ENCODE assay signal across 21 mouse cellular contexts in the genomic region with DNA sequence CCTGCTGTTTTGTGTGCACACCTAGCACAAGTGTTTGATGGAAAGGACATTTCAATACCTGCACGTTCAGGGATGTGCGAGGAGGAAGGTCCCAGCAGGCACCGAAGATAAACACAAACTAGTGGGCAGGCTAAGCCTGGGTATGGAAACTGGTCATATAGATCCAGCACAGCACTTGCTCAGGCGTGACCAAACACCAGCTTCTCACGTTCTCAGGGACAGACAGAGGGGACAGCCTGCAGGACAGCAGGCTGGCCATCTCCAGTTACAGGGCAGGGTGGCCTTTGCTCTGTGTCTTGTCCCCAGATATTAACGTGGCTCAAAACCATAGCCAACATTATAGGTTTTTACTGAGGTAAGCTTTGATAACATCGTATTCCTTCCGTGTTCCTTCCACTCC.
DNase-seq lines count a peak whose midpoint lies in the region; ATAC-seq and TF ChIP-seq lines count a peak whose summit lies in the region.
"Had no signal": no experiment of that assay in that cellular context is flagged by ENCODE, and none has a peak within 500 bp of the region (broad histone marks: within the 10 kb centered on the region; RNA-seq: fewer than 3 reads in every experiment).

No protein-coding gene starts in this region.

- 0 out of 2 replicates have a peak, but pooled peaks cover 2% of the 10 kb centered on the region for H3K4me1 ChIP-seq in kidney, embryonic 15.5 days
- H3K4me1 ChIP-seq in kidney, embryonic 16.5 days (ENCODE audit: insufficient read depth, low read length): no peaks in the 10 kb centered on the region; the same call in 1 of the 2 replicates
- H3K4me1 ChIP-seq in kidney, adult 2 months (ENCODE audit: control insufficient read depth, insufficient read depth, low read length): no peaks in the 10 kb centered on the region
- H3K4me1 ChIP-seq in midbrain, embryonic 11.5 days (ENCODE audit: control insufficient read depth, insufficient read depth, low read length): no peaks in the 10 kb centered on the region
- no peaks in the 10 kb centered on the region for H3K4me1 ChIP-seq in midbrain, embryonic 15.5 days

- H3K36me3 ChIP-seq in kidney, embryonic 15.5 days: no peaks in the 10 kb centered on the region
- H3K36me3 ChIP-seq in kidney, embryonic 16.5 days (ENCODE audit: insufficient read depth, low read length): no peaks in the 10 kb centered on the region
- no peaks in the 10 kb centered on the region for H3K36me3 ChIP-seq in kidney, adult 2 months (ENCODE audit: control insufficient read depth, insufficient read depth, low read length)
- H3K36me3 ChIP-seq in midbrain, embryonic 11.5 days (ENCODE audit: control insufficient read depth, insufficient read depth, low read length): no peaks in the 10 kb centered on the region
- no peaks in the 10 kb centered on the region for H3K36me3 ChIP-seq in midbrain, embryonic 15.5 days (replicated peaks)
- H3K36me3 ChIP-seq: G1E had no signal

- DNase-seq in kidney, adult 11 months: no peak
- DNase-seq in kidney, adult 2 months: no peak
- peak; percentile 6 for DNase-seq in midbrain, embryonic 11.5 days (ENCODE audit: low spot score, missing footprints)
- DNase-seq: adrenal gland, adult 2 months; adrenal gland, adult 8-10 months; adrenal gland, postnatal 10 days; adrenal gland, postnatal 14 days; adrenal gland, postnatal 25 days; adrenal gland, postnatal 36 days; B cell, adult 2 months; cerebellum, adult 11 months; cerebellum, adult 11-12 months; cerebellum, adult 18-20 months had no signal

- H3K4me2 ChIP-seq in kidney, embryonic 15.5 days: no peak overlapping the region
- no peak overlapping the region for H3K4me2 ChIP-seq in kidney, embryonic 16.5 days (replicated peaks; ENCODE audit: low read depth, low read length)
- no peak overlapping the region for H3K4me2 ChIP-seq in midbrain, embryonic 11.5 days
- H3K4me2 ChIP-seq in midbrain, embryonic 15.5 days: no peak overlapping the region

- H3K4me3 ChIP-seq in kidney, embryonic 15.5 days (replicated peaks): no peak overlapping the region
- H3K4me3 ChIP-seq in kidney, embryonic 16.5 days (ENCODE audit: low read length): no peak overlapping the region
- H3K4me3 ChIP-seq in kidney, adult 2 months (ENCODE audit: insufficient read depth, low read depth, low read length): no peak overlapping the region
- no peak overlapping the region for H3K4me3 ChIP-seq in midbrain, embryonic 11.5 days (ENCODE audit: low read depth, low read length)
- H3K4me3 ChIP-seq in midbrain, embryonic 15.5 days: no peak overlapping the region

- H3K9me3 ChIP-seq in kidney, embryonic 15.5 days (replicated peaks): no peaks in the 10 kb centered on the region
- H3K9me3 ChIP-seq in kidney, embryonic 16.5 days (ENCODE audit: low read length): no peaks in the 10 kb centered on the region
- no peaks in the 10 kb centered on the region for H3K9me3 ChIP-seq in midbrain, embryonic 11.5 days (ENCODE audit: control insufficient read depth, low read length)
- H3K9me3 ChIP-seq in midbrain, embryonic 15.5 days: no peaks in the 10 kb centered on the region

- no peak overlapping the region for H3K27ac ChIP-seq in kidney, embryonic 15.5 days
- H3K27ac ChIP-seq in kidney, embryonic 16.5 days (ENCODE audit: low read length): no peak overlapping the region
- no peak overlapping the region for H3K27ac ChIP-seq in kidney, adult 2 months (ENCODE audit: insufficient read depth, low read depth, low read length)
- H3K27ac ChIP-seq in midbrain, embryonic 11.5 days (ENCODE audit: low read depth, low read length): no peak overlapping the region
- H3K27ac ChIP-seq in midbrain, embryonic 15.5 days: no peak overlapping the region

- no peaks in the 10 kb centered on the region for H3K27me3 ChIP-seq in kidney, embryonic 15.5 days
- H3K27me3 ChIP-seq in kidney, embryonic 16.5 days (ENCODE audit: insufficient read depth, low read length): no peaks in the 10 kb centered on the region
- H3K27me3 ChIP-seq in kidney, adult 2 months (replicated peaks; ENCODE audit: control insufficient read depth, insufficient read depth, low read length): no peaks in the 10 kb centered on the region
- no peaks in the 10 kb centered on the region for H3K27me3 ChIP-seq in midbrain, embryonic 11.5 days (ENCODE audit: control insufficient read depth, insufficient read depth, low read length)
- H3K27me3 ChIP-seq in midbrain, embryonic 15.5 days (replicated peaks): no peaks in the 10 kb centered on the region
- H3K27me3 ChIP-seq: CH12.LX had no signal

- 56% methylated on average over 8 of the region's 8 CpGs for WGBS in kidney, embryonic 15.5 days
- 55% methylated on average over 8 of the region's 8 CpGs for WGBS in kidney, embryonic 16.5 days
- WGBS in kidney, adult 2 months: 64% methylated on average over 8 of the region's 8 CpGs
- 73% methylated on average over 8 of the region's 8 CpGs for WGBS in midbrain, embryonic 11.5 days
- 73% methylated on average over 8 of the region's 8 CpGs for WGBS in midbrain, embryonic 15.5 days

- TF ChIP-seq POLR2A in kidney, adult 2 months (IDR thresholded peaks at IDR 0.05; ENCODE audit: low read depth, low read length): no peak

- no peak for TF ChIP-seq CTCF in kidney, adult 2 months (conservative IDR thresholded peaks at IDR 0.05; ENCODE audit: insufficient read depth, insufficient read length, low read depth, low read length)

- no peak overlapping the region for H3K9ac ChIP-seq in kidney, embryonic 15.5 days
- H3K9ac ChIP-seq in kidney, embryonic 16.5 days (replicated peaks; ENCODE audit: low read length): no peak overlapping the region
- no peak overlapping the region for H3K9ac ChIP-seq in midbrain, embryonic 11.5 days (ENCODE audit: low read length)
- H3K9ac ChIP-seq in midbrain, embryonic 15.5 days: no peak overlapping the region

- ATAC-seq in kidney, embryonic 15.5 days (replicated peaks; ENCODE audit: low FRiP score): 0 out of 2 replicates have a peak, but pooled peaks have one; percentile 53
- ATAC-seq in kidney, embryonic 16.5 days (ENCODE audit: low FRiP score, low TSS enrichment): peak; percentile 65; the same call in 1 of the 2 replicates
- no peak for ATAC-seq in midbrain, embryonic 11.5 days (ENCODE audit: low FRiP score)
- no peak for ATAC-seq in midbrain, embryonic 15.5 days (replicated peaks)
- ATAC-seq: activated CD4-positive, CD25-positive, alpha-beta regulatory T cell, adult 4 months; CD4-positive, CD25-positive, alpha-beta regulatory T cell, adult 4 months; Patski had no signal

Comparison
In these comparisons a context has a peak if more than half of its experiments do, and no peak if none do; other contexts are left out.
1. ATAC-seq: peak in kidney, embryonic 15.5 days (single experiment) and kidney, embryonic 16.5 days (single experiment); none in midbrain, embryonic 11.5 days (single experiment) and midbrain, embryonic 15.5 days (single experiment).